In genomic region chr12:86158689-86159483, GRCm38 (mm10) we compare ENCODE assay signal across 10 mouse cellular contexts.
DNase-seq lines count a peak whose midpoint lies in the region; ATAC-seq lines count a peak whose summit lies in the region.
"Had no signal": no experiment of that assay in that cellular context is flagged by ENCODE, and none has a peak within 500 bp of the region (broad histone marks: within the 10 kb centered on the region; RNA-seq: fewer than 3 reads in every experiment).

No protein-coding gene starts in this region.

- no peak overlapping the region for H3K27ac ChIP-seq in midbrain, embryonic 15.5 days
- no peak overlapping the region for H3K27ac ChIP-seq in midbrain, embryonic 11.5 days (ENCODE audit: low read depth, low read length)

- H3K9ac ChIP-seq in midbrain, embryonic 15.5 days, result no peak overlapping the region
- H3K9ac ChIP-seq in midbrain, embryonic 11.5 days (ENCODE audit: low read length), result no peak overlapping the region

- no peaks in the 10 kb centered on the region for H3K27me3 ChIP-seq in midbrain, embryonic 15.5 days (replicated peaks)
- no peaks in the 10 kb centered on the region for H3K27me3 ChIP-seq in midbrain, embryonic 11.5 days (ENCODE audit: control insufficient read depth, insufficient read depth, low read length)

- H3K4me1 ChIP-seq in midbrain, embryonic 15.5 days, result peaks cover 25% of the 10 kb centered on the region
- peaks cover 19% of the 10 kb centered on the region for H3K4me1 ChIP-seq in midbrain, embryonic 11.5 days (ENCODE audit: control insufficient read depth, insufficient read depth, low read length)

- no peak overlapping the region for H3K4me2 ChIP-seq in midbrain, embryonic 15.5 days
- no peak overlapping the region for H3K4me2 ChIP-seq in midbrain, embryonic 11.5 days

- no peaks in the 10 kb centered on the region for H3K36me3 ChIP-seq in midbrain, embryonic 15.5 days (replicated peaks)
- no peaks in the 10 kb centered on the region for H3K36me3 ChIP-seq in midbrain, embryonic 11.5 days (ENCODE audit: control insufficient read depth, insufficient read depth, low read length)
- H3K36me3 ChIP-seq: G1E had no signal

- H3K4me3 ChIP-seq in midbrain, embryonic 15.5 days, result no peak overlapping the region
- no peak overlapping the region for H3K4me3 ChIP-seq in midbrain, embryonic 11.5 days (ENCODE audit: low read depth, low read length)
- H3K4me3 ChIP-seq: myocyte had no signal

- 76% methylated on average over 20 of the region's 20 CpGs for WGBS in midbrain, embryonic 15.5 days
- 78% methylated on average over 20 of the region's 20 CpGs for WGBS in midbrain, embryonic 11.5 days

- no peaks in the 10 kb centered on the region for H3K9me3 ChIP-seq in midbrain, embryonic 15.5 days
- no peaks in the 10 kb centered on the region; the same call in 1 of the 2 replicates for H3K9me3 ChIP-seq in midbrain, embryonic 11.5 days (ENCODE audit: control insufficient read depth, low read length)

- intact Hi-C loops in heart, postnatal 25 days (cut with DNase I), result no loop called here
- intact Hi-C loops in left cerebral cortex, postnatal 4 days (cut with DNase I), result loop anchor here (10.0 kb wide), 1 partner anchor 86 kb away; the partner anchor contains the start of gene Gpatch2l

- peak; percentile 17; the same call in 1 of the 2 replicates for ATAC-seq in midbrain, embryonic 15.5 days (replicated peaks)
- no peak for ATAC-seq in midbrain, embryonic 11.5 days (ENCODE audit: low FRiP score)

- DNase-seq in midbrain, embryonic 11.5 days (ENCODE audit: low spot score, missing footprints), result no peak
- DNase-seq in frontal cortex, postnatal 10 days (ENCODE audit: low spot score in 2 of 2), result peak; percentile 40 to 48
- DNase-seq in heart, postnatal 25 days (ENCODE audit: low spot score), result peak; percentile 45
- DNase-seq in left cerebral cortex, postnatal 4 days, result peak; percentile 78
- no peak for DNase-seq in urinary bladder, postnatal 10 days (ENCODE audit: low spot score)
- DNase-seq in natural killer cell, adult 2 months (ENCODE audit: low spot score in 2 of 2), result no peak
- no peak for DNase-seq in T-cell, adult 2 months (ENCODE audit: low spot score)

Comparison
In these comparisons a context has a peak if more than half of its experiments do, and no peak if none do; other contexts are left out.
1. DNase-seq: peak in frontal cortex, postnatal 10 days (2 of 2), heart, postnatal 25 days (single experiment) and left cerebral cortex, postnatal 4 days (single experiment); none in midbrain, embryonic 11.5 days (single experiment), urinary bladder, postnatal 10 days (single experiment), natural killer cell, adult 2 months (0 of 2) and T-cell, adult 2 months (single experiment).